ENCODE assay signal across 8 mouse cellular contexts in the genomic region with DNA sequence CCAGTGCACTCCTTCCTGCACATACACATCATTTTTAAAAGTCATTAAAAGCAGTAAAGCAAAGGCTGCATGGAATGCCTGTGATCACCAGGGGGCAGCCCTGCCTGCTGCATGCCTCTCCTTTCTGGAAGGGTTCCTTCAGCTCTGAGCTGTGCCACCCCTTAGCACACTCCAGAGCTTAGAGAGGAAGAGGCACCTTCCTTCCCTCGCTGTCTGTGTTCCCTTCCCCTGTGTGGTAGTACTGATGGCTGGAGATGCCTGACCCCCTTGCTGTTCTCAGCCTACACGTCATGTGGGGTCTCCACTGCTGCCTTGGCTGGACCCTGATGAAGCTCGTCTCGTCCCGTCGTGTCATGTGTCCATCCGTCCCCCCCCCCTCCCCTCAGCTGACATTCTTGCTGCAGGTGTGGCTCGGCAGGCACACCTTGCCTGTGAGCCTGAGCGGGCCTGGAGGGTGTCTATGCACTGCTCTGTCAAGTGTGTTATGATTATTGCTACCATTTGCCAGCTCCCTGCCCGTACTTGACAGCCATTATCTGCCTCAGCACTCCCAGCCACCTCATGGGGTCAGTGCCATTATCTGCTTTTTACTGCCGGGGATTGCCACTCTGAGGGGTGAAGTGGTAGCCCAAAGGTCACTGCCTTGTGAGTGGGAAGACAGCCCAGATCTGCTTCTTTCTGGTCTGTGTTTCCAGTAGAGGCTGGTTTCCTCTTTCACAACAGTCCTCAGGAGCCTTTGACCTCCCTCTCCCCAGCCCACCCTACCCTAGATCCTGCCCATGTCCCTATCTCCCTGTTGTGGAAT. TPM values are rescaled to one million over a fixed set of nuclear protein-coding genes. Genes with fewer than 3 reads are reported as not detected.
DNase-seq lines count a peak whose midpoint lies in the region; ATAC-seq and TF ChIP-seq lines count a peak whose summit lies in the region.

No protein-coding gene starts in this region.

- H3K4me2 ChIP-seq in forebrain, embryonic 14.5 days (ENCODE audit: low read length), result no peak overlapping the region
- no peak overlapping the region for H3K4me2 ChIP-seq in intestine, embryonic 16.5 days (ENCODE audit: low read depth, low read length)

- no peaks in the 10 kb centered on the region for H3K79me2 ChIP-seq in heart, adult 2 months (replicated peaks; ENCODE audit: control insufficient read depth, insufficient read depth, low read length)

- H3K27me3 ChIP-seq in heart, adult 2 months (ENCODE audit: control insufficient read depth, insufficient read depth, low read length), result no peaks in the 10 kb centered on the region
- no peaks in the 10 kb centered on the region for H3K27me3 ChIP-seq in forebrain, embryonic 14.5 days (replicated peaks; ENCODE audit: control insufficient read depth, insufficient read depth, low read length)
- H3K27me3 ChIP-seq in intestine, embryonic 16.5 days (replicated peaks; ENCODE audit: control insufficient read depth, insufficient read depth, low read length), result no peaks in the 10 kb centered on the region
- H3K27me3 ChIP-seq in limb, embryonic 10.5 days (ENCODE audit: low read depth, poor library complexity, severe bottlenecking), result no peaks in the 10 kb centered on the region

- no peaks in the 10 kb centered on the region; the same call in 1 of the 2 replicates for H3K36me3 ChIP-seq in heart, adult 2 months (ENCODE audit: control insufficient read depth, insufficient read depth, low read length)
- H3K36me3 ChIP-seq in forebrain, embryonic 14.5 days (ENCODE audit: control insufficient read depth, insufficient read depth, low read length), result peaks cover 17% of the 10 kb centered on the region
- peaks cover 2% of the 10 kb centered on the region; the same call in 1 of the 2 replicates for H3K36me3 ChIP-seq in intestine, embryonic 16.5 days (ENCODE audit: control insufficient read depth, insufficient read depth, low read length)
- H3K36me3 ChIP-seq in limb, embryonic 10.5 days, result peaks cover 39% of the 10 kb centered on the region

- H3K9ac ChIP-seq in heart, adult 2 months (ENCODE audit: low read depth, low read length), result peak overlapping the region; percentile 17
- no peak overlapping the region for H3K9ac ChIP-seq in forebrain, embryonic 14.5 days (ENCODE audit: low read length)
- no peak overlapping the region for H3K9ac ChIP-seq in intestine, embryonic 16.5 days (ENCODE audit: low read depth, low read length)

- H3K4me1 ChIP-seq in heart, adult 2 months (ENCODE audit: control insufficient read depth, insufficient read depth, low read length), result peaks cover 2% of the 10 kb centered on the region
- H3K4me1 ChIP-seq in forebrain, embryonic 14.5 days (ENCODE audit: control insufficient read depth, insufficient read depth, low read length), result peaks cover 14% of the 10 kb centered on the region
- H3K4me1 ChIP-seq in intestine, embryonic 16.5 days (ENCODE audit: control insufficient read depth, insufficient read depth, low read length), result peaks cover 14% of the 10 kb centered on the region
- H3K4me1 ChIP-seq in limb, embryonic 10.5 days, result peaks cover 34% of the 10 kb centered on the region

- peak overlapping the region; percentile 15; the same call in 1 of the 2 replicates for H3K27ac ChIP-seq in heart, adult 2 months
- 0 out of 2 replicates have a peak overlapping the region, but pooled peaks have one; percentile 33 for H3K27ac ChIP-seq in forebrain, embryonic 14.5 days (ENCODE audit: low read depth, low read length)
- peak overlapping the region; percentile 57 for H3K27ac ChIP-seq in intestine, embryonic 16.5 days (ENCODE audit: low read length)
- peak overlapping the region; percentile 19; the same call in 1 of the 2 replicates for H3K27ac ChIP-seq in limb, embryonic 10.5 days

- WGBS in heart, adult 2 months, result 39% methylated on average over 11 of the region's 11 CpGs
- 82% methylated on average over 11 of the region's 11 CpGs for WGBS in forebrain, embryonic 14.5 days
- 27% methylated on average over 11 of the region's 11 CpGs for WGBS in intestine, embryonic 16.5 days
- 57% methylated on average over 11 of the region's 11 CpGs for WGBS in limb, embryonic 10.5 days

- TF ChIP-seq POLR2A in heart, adult 2 months (IDR thresholded peaks at IDR 0.05; ENCODE audit: insufficient read depth, low read depth, low read length), result 0 out of 2 replicates have a peak, but pooled peaks have one; percentile 19

- peak; percentile 37; the same call in 1 of the 2 replicates for ATAC-seq in forebrain, embryonic 14.5 days
- peak; percentile 92 for ATAC-seq in intestine, embryonic 16.5 days

- DNase-seq in heart, adult 2 months, result peak; percentile 36 to 60
- no peak for DNase-seq in heart, adult 9 months (ENCODE audit: low spot score in 2 of 2)
- peak; percentile 81 for DNase-seq in adipocyte (ENCODE audit: low spot score)
- peak; percentile 71 for DNase-seq in forebrain, embryonic 14.5 days (ENCODE audit: low spot score)
- DNase-seq in limb, embryonic 10.5 days (ENCODE audit: low spot score), result no peak
- DNase-seq in mesoderm, embryonic 11.5 days (ENCODE audit: low read depth, low spot score), result peak; percentile 45
- DNase-seq in thymus, postnatal 14 days, result peak; percentile 47

- intact Hi-C loops in heart, adult 2 months (cut with DNase I), result loop anchor here (2.0 to 5.0 kb wide), 4 partner anchors 35 to 497 kb away; no protein-coding TSS in a partner anchor

- TF ChIP-seq EP300 in heart, adult 2 months (IDR thresholded peaks at IDR 0.05; ENCODE audit: insufficient read depth, low read depth, low read length), result peak; percentile 80

- no peaks in the 10 kb centered on the region for H3K9me3 ChIP-seq in forebrain, embryonic 14.5 days (replicated peaks; ENCODE audit: control insufficient read depth, low read length)
- H3K9me3 ChIP-seq in intestine, embryonic 16.5 days (ENCODE audit: control insufficient read depth, low read length), result no peaks in the 10 kb centered on the region
- no peaks in the 10 kb centered on the region for H3K9me3 ChIP-seq in limb, embryonic 10.5 days (replicated peaks)

- H3K4me3 ChIP-seq in heart, adult 2 months, result no peak overlapping the region
- no peak overlapping the region for H3K4me3 ChIP-seq in forebrain, embryonic 14.5 days (ENCODE audit: low read depth, low read length)
- H3K4me3 ChIP-seq in intestine, embryonic 16.5 days (ENCODE audit: low read length), result no peak overlapping the region
- no peak overlapping the region for H3K4me3 ChIP-seq in limb, embryonic 10.5 days

- peak; percentile 87 for TF ChIP-seq CTCF in heart, adult 2 months (IDR thresholded peaks at IDR 0.05)

RNA-seq across cellular contexts. Expression of a gene that starts 6.2 kb away (rescaled TPM):
- not detected for total RNA-seq in heart, adult 2 months (2021)
- polyA plus RNA-seq in heart, adult 2 months (2012; rRNA removed), result 0.21 TPM in 1 of 2 replicates, not detected in the other
- not detected in 2 replicates for polyA plus RNA-seq in forebrain, embryonic 14.5 days (2014; fragmentation: Nextera tagmentation; extraction: Ambion mirVana)
- polyA plus RNA-seq in intestine, embryonic 16.5 days (2015; fragmentation: Nextera tagmentation; extraction: Ambion mirVana), result 362 and 472 TPM in 2 replicates
- not detected in 2 replicates for polyA plus RNA-seq in limb, embryonic 10.5 days (2016; fragmentation: Nextera tagmentation; extraction: Ambion mirVana)

RNA-seq across cellular contexts. Expression of a gene that starts 27.4 kb away (rescaled TPM):
- total RNA-seq in heart, adult 2 months (2021), result under 1 TPM; 0.44 to 0.68 TPM
- polyA plus RNA-seq in heart, adult 2 months (2012; rRNA removed), result 0.35 TPM in 1 of 2 replicates, not detected in the other
- not detected in 2 replicates for polyA plus RNA-seq in forebrain, embryonic 14.5 days (2014; fragmentation: Nextera tagmentation; extraction: Ambion mirVana)
- polyA plus RNA-seq in intestine, embryonic 16.5 days (2015; fragmentation: Nextera tagmentation; extraction: Ambion mirVana), result 93.8 and 157 TPM in 2 replicates
- not detected in 2 replicates for polyA plus RNA-seq in limb, embryonic 10.5 days (2016; fragmentation: Nextera tagmentation; extraction: Ambion mirVana)

Comparison
In these comparisons a context has a peak if more than half of its experiments do, and no peak if none do; other contexts are left out.
1. DNase-seq: peak in heart, adult 2 months (2 of 2), adipocyte (single experiment), forebrain, embryonic 14.5 days (single experiment), mesoderm, embryonic 11.5 days (single experiment) and thymus, postnatal 14 days (single experiment); none in heart, adult 9 months (0 of 2) and limb, embryonic 10.5 days (single experiment).
2. RNA of a gene that starts 6.2 kb away (polyA plus RNA-seq): 362 to 472 TPM in intestine, embryonic 16.5 days; 0.21 TPM in heart, adult 2 months, not detected in forebrain, embryonic 14.5 days and not detected in limb, embryonic 10.5 days; every median in the first group is over 100 times any median in the second.
3. RNA of a gene that starts 27.4 kb away (polyA plus RNA-seq): 93.8 to 157 TPM in intestine, embryonic 16.5 days; 0.35 TPM in heart, adult 2 months, not detected in forebrain, embryonic 14.5 days and not detected in limb, embryonic 10.5 days; every median in the first group is over 10 times any median in the second.
4. Peak in every context shown above with its lines, with median percentiles within 50 percentile points of each other: H3K27ac ChIP-seq.